Mouse (Mus musculus) ovary, postnatal 36 days (tissue): ENCODE results near the gene Synj2.
A peak's percentile ranks its signal among the peaks of the same experiment; 100 is the strongest.

Source experiments
- DNase-seq: peaks from one replicate; pipeline ENCODE4 v3.0.0; 2022; ENCODE audit warnings: low spot score, mixed read lengths

Synj2 gene

GRCm38 (mm10) chr17:5935680-5936079 lies 5.4 kb upstream of the Synj2 start:
- DNase-seq = no peak

- DNase-seq = no peak
Observed at GRCm38 (mm10) chr17:5936276-5936675, 4.8 kb upstream of the Synj2 start.

- no peak for DNase-seq
Observed at GRCm38 (mm10) chr17:5937441-5937840, 3.6 kb upstream of the Synj2 start.

- DNase-seq = no peak
Observed at GRCm38 (mm10) chr17:5939871-5940270, 1.2 kb upstream of the Synj2 start.

GRCm38 (mm10) chr17:5940792-5941191 lies 288 bp upstream of the Synj2 start:
- peak; percentile 85 for DNase-seq

- no peak for DNase-seq
Observed at GRCm38 (mm10) chr17:5942156-5942555, 1.1 kb downstream of the Synj2 start.

- DNase-seq = no peak
Observed at GRCm38 (mm10) chr17:5943053-5943452, 2.0 kb downstream of the Synj2 start.

GRCm38 (mm10) chr17:5947039-5947438 lies 6.0 kb downstream of the Synj2 start:
- no peak for DNase-seq

- no peak for DNase-seq
Observed at GRCm38 (mm10) chr17:5952455-5952854, 11.4 kb downstream of the Synj2 start.

GRCm38 (mm10) chr17:5956350-5957000 lies 15.4 kb downstream of the Synj2 start:
- DNase-seq = no peak

GRCm38 (mm10) chr17:5957097-5957496 lies 16.0 kb downstream of the Synj2 start:
- no peak for DNase-seq

GRCm38 (mm10) chr17:5958229-5958628 lies 17.1 kb downstream of the Synj2 start:
- DNase-seq = no peak

- DNase-seq = no peak
Observed at GRCm38 (mm10) chr17:5958636-5959035, 17.6 kb downstream of the Synj2 start.

- no peak for DNase-seq
Observed at GRCm38 (mm10) chr17:5959096-5959495, 18.0 kb downstream of the Synj2 start.

- no peak for DNase-seq
Observed at GRCm38 (mm10) chr17:5959802-5960201, 18.7 kb downstream of the Synj2 start.

GRCm38 (mm10) chr17:5963766-5964165 lies 22.7 kb downstream of the Synj2 start:
- no peak for DNase-seq

- no peak for DNase-seq
Observed at GRCm38 (mm10) chr17:5965084-5965781, 24.2 kb downstream of the Synj2 start.

- DNase-seq = no peak
Observed at GRCm38 (mm10) chr17:5966706-5967105, 25.6 kb downstream of the Synj2 start.

GRCm38 (mm10) chr17:5968562-5968961 lies 27.5 kb downstream of the Synj2 start:
- DNase-seq = no peak

- DNase-seq = no peak
Observed at GRCm38 (mm10) chr17:5969246-5969645, 28.2 kb downstream of the Synj2 start.

GRCm38 (mm10) chr17:5970298-5970821 lies 29.3 kb downstream of the Synj2 start:
- DNase-seq = no peak

- DNase-seq = no peak
Observed at GRCm38 (mm10) chr17:5973536-5973935, 32.5 kb downstream of the Synj2 start.
